In genomic region chr1:89024696-89025612, GRCm38 (mm10) we compare ENCODE assay signal across 17 mouse cellular contexts. TPM values are rescaled to one million over a fixed set of nuclear protein-coding genes. Genes with fewer than 3 reads are reported as not detected.
A peak's percentile ranks its signal among the peaks of the same experiment; 100 is the strongest.
DNase-seq lines count a peak whose midpoint lies in the region; ATAC-seq and TF ChIP-seq lines count a peak whose summit lies in the region.
"Had no signal": no experiment of that assay in that cellular context is flagged by ENCODE, and none has a peak within 500 bp of the region (broad histone marks: within the 10 kb centered on the region; RNA-seq: fewer than 3 reads in every experiment).

No protein-coding gene starts in this region.

- H3K9me3 ChIP-seq in heart, embryonic 16.5 days (replicated peaks; ENCODE audit: control insufficient read depth, low read length): no peaks in the 10 kb centered on the region
- H3K9me3 ChIP-seq in heart, embryonic 11.5 days (replicated peaks; ENCODE audit: control insufficient read depth, low read length): no peaks in the 10 kb centered on the region
- no peaks in the 10 kb centered on the region for H3K9me3 ChIP-seq in lung, postnatal 0 days (ENCODE audit: low read length)
- no peaks in the 10 kb centered on the region for H3K9me3 ChIP-seq in intestine, postnatal 0 days (ENCODE audit: control insufficient read depth)
- H3K9me3 ChIP-seq in stomach, embryonic 14.5 days (ENCODE audit: control insufficient read depth, low read depth, low read length): 0 out of 2 replicates have a peak, but pooled peaks cover 3% of the 10 kb centered on the region
- H3K9me3 ChIP-seq: forebrain, embryonic 13.5 days; liver, embryonic 15.5 days; midbrain, embryonic 12.5 days had no signal

- no peak for ATAC-seq in heart, embryonic 16.5 days (replicated peaks; ENCODE audit: extremely low read depth, insufficient read depth, low FRiP score)
- no peak for ATAC-seq in heart, embryonic 11.5 days (replicated peaks; ENCODE audit: insufficient number of reproducible peaks, low FRiP score, low TSS enrichment)
- peak; percentile 58 for ATAC-seq in lung, postnatal 0 days
- peak; percentile 57; the same call in 1 of the 2 replicates for ATAC-seq in intestine, postnatal 0 days
- ATAC-seq in stomach, embryonic 14.5 days (ENCODE audit: insufficient number of reproducible peaks, insufficient read depth, low FRiP score, low read depth): peak; percentile 80; the same call in 1 of the 2 replicates
- ATAC-seq in frontal cortex, adult (ENCODE audit: low TSS enrichment): no peak
- ATAC-seq: forebrain, embryonic 13.5 days; inflammation-experienced regulatory T-cells, adult 6 months had no signal

- TF ChIP-seq CTCF in lung, postnatal 0 days (IDR thresholded peaks at IDR 0.05): no peak
- TF ChIP-seq CTCF in intestine, postnatal 0 days (IDR thresholded peaks at IDR 0.05; ENCODE audit: low read depth): no peak

- no peaks in the 10 kb centered on the region for H3K36me3 ChIP-seq in heart, embryonic 16.5 days (ENCODE audit: control insufficient read depth, insufficient read depth)
- no peaks in the 10 kb centered on the region for H3K36me3 ChIP-seq in heart, embryonic 11.5 days (ENCODE audit: control insufficient read depth, insufficient read depth, low read length)
- H3K36me3 ChIP-seq in lung, postnatal 0 days (ENCODE audit: insufficient read depth, low read length): no peaks in the 10 kb centered on the region
- no peaks in the 10 kb centered on the region for H3K36me3 ChIP-seq in intestine, postnatal 0 days (ENCODE audit: control insufficient read depth, insufficient read depth)
- no peaks in the 10 kb centered on the region for H3K36me3 ChIP-seq in stomach, embryonic 14.5 days (ENCODE audit: control insufficient read depth, insufficient read depth, low read length)
- H3K36me3 ChIP-seq: G1E; liver, embryonic 15.5 days; midbrain, embryonic 12.5 days had no signal

- no peak overlapping the region for H3K4me3 ChIP-seq in heart, embryonic 16.5 days (ENCODE audit: low read length)
- no peak overlapping the region for H3K4me3 ChIP-seq in heart, embryonic 11.5 days (ENCODE audit: low read depth, low read length)
- no peak overlapping the region for H3K4me3 ChIP-seq in lung, postnatal 0 days (ENCODE audit: low read depth, low read length)
- H3K4me3 ChIP-seq in intestine, postnatal 0 days (ENCODE audit: low read depth, low read length): no peak overlapping the region
- H3K4me3 ChIP-seq in stomach, embryonic 14.5 days (ENCODE audit: low read depth, low read length): no peak overlapping the region
- H3K4me3 ChIP-seq: forebrain, embryonic 13.5 days; gastrocnemius, adult 2 months; liver, embryonic 15.5 days; midbrain, embryonic 12.5 days had no signal

- no peak overlapping the region for H3K4me2 ChIP-seq in heart, embryonic 16.5 days (ENCODE audit: low read depth, low read length)
- no peak overlapping the region for H3K4me2 ChIP-seq in heart, embryonic 11.5 days
- no peak overlapping the region for H3K4me2 ChIP-seq in lung, postnatal 0 days (replicated peaks; ENCODE audit: low read depth, low read length)
- H3K4me2 ChIP-seq in intestine, postnatal 0 days (replicated peaks; ENCODE audit: low read depth): peak overlapping the region; percentile 41; the same call in 1 of the 2 replicates
- no peak overlapping the region for H3K4me2 ChIP-seq in stomach, embryonic 14.5 days (replicated peaks; ENCODE audit: low read depth, low read length)
- H3K4me2 ChIP-seq: forebrain, embryonic 13.5 days; midbrain, embryonic 12.5 days had no signal

- 60% methylated on average over 9 of the region's 9 CpGs for WGBS in heart, embryonic 16.5 days
- 60% methylated on average over 9 of the region's 9 CpGs for WGBS in heart, embryonic 11.5 days (ENCODE audit: insufficient replicate concordance)
- 48% methylated on average over 9 of the region's 9 CpGs for WGBS in lung, postnatal 0 days
- WGBS in intestine, postnatal 0 days: 36% methylated on average over 9 of the region's 9 CpGs
- 29% methylated on average over 9 of the region's 9 CpGs for WGBS in stomach, embryonic 14.5 days

- peak; percentile 75 for DNase-seq in lung, postnatal 0 days (ENCODE audit: low spot score)
- DNase-seq in lung, adult 18-20 months: no peak
- DNase-seq in thymus, postnatal 14 days: no peak
- DNase-seq: cerebellum, adult 18-20 months; gastrocnemius, adult 2 months; heart, postnatal 4 days; left cerebral cortex, postnatal 4 days had no signal

- peak overlapping the region; percentile 27; the same call in 1 of the 2 replicates for H3K27ac ChIP-seq in heart, embryonic 16.5 days (ENCODE audit: low read length)
- H3K27ac ChIP-seq in heart, embryonic 11.5 days (ENCODE audit: low read depth, low read length): no peak overlapping the region
- H3K27ac ChIP-seq in lung, postnatal 0 days (ENCODE audit: low read length): no peak overlapping the region
- H3K27ac ChIP-seq in intestine, postnatal 0 days (ENCODE audit: low read depth, low read length): 0 out of 2 replicates have a peak overlapping the region, but pooled peaks have one; percentile 76
- peak overlapping the region; percentile 63; the same call in 1 of the 2 replicates for H3K27ac ChIP-seq in stomach, embryonic 14.5 days (ENCODE audit: low read length)
- H3K27ac ChIP-seq: forebrain, embryonic 13.5 days; gastrocnemius, adult 2 months; liver, embryonic 15.5 days; midbrain, embryonic 12.5 days had no signal

- no peak for TF ChIP-seq EP300 in lung, postnatal 0 days (IDR thresholded peaks at IDR 0.05)

- H3K4me1 ChIP-seq in heart, embryonic 16.5 days (ENCODE audit: control insufficient read depth, insufficient read depth, low read length): peaks cover 6% of the 10 kb centered on the region; the same call in 1 of the 2 replicates
- no peaks in the 10 kb centered on the region for H3K4me1 ChIP-seq in heart, embryonic 11.5 days (ENCODE audit: control insufficient read depth, insufficient read depth, low read length)
- H3K4me1 ChIP-seq in lung, postnatal 0 days (ENCODE audit: insufficient read depth, low read depth, low read length): no peaks in the 10 kb centered on the region
- peaks cover 6% of the 10 kb centered on the region for H3K4me1 ChIP-seq in intestine, postnatal 0 days (replicated peaks; ENCODE audit: control insufficient read depth, insufficient read depth, low read length)
- H3K4me1 ChIP-seq in stomach, embryonic 14.5 days (ENCODE audit: control insufficient read depth, insufficient read depth, low read length): peaks cover 23% of the 10 kb centered on the region
- H3K4me1 ChIP-seq: midbrain, embryonic 12.5 days had no signal

- H3K27me3 ChIP-seq in heart, embryonic 16.5 days (ENCODE audit: control insufficient read depth, insufficient read depth, low read length): no peaks in the 10 kb centered on the region
- no peaks in the 10 kb centered on the region for H3K27me3 ChIP-seq in heart, embryonic 11.5 days (ENCODE audit: control insufficient read depth, insufficient read depth, low read length)
- H3K27me3 ChIP-seq in lung, postnatal 0 days (replicated peaks; ENCODE audit: insufficient read depth, low read length): no peaks in the 10 kb centered on the region
- no peaks in the 10 kb centered on the region for H3K27me3 ChIP-seq in intestine, postnatal 0 days (replicated peaks; ENCODE audit: control insufficient read depth, insufficient read depth, low read length)
- H3K27me3 ChIP-seq in stomach, embryonic 14.5 days (ENCODE audit: control insufficient read depth, insufficient read depth, low read length): no peaks in the 10 kb centered on the region
- H3K27me3 ChIP-seq: forebrain, embryonic 13.5 days; liver, embryonic 15.5 days; midbrain, embryonic 12.5 days had no signal

- no peak overlapping the region for H3K9ac ChIP-seq in heart, embryonic 16.5 days (ENCODE audit: low read length)
- H3K9ac ChIP-seq in heart, embryonic 11.5 days (ENCODE audit: low read depth, low read length): no peak overlapping the region
- H3K9ac ChIP-seq in lung, postnatal 0 days (replicated peaks; ENCODE audit: low read depth): no peak overlapping the region
- no peak overlapping the region for H3K9ac ChIP-seq in intestine, postnatal 0 days (ENCODE audit: low read depth, low read length)
- no peak overlapping the region for H3K9ac ChIP-seq in stomach, embryonic 14.5 days (replicated peaks; ENCODE audit: low read depth, low read length)
- H3K9ac ChIP-seq: forebrain, embryonic 13.5 days; liver, embryonic 15.5 days; midbrain, embryonic 12.5 days had no signal

RNA-seq across cellular contexts. Expression of gene Sh3bp4, which starts 45.3 kb away (rescaled TPM):
- 19.2 and 25.0 TPM in 2 replicates for polyA plus RNA-seq in heart, embryonic 16.5 days (2015; fragmentation: Nextera tagmentation; extraction: Ambion mirVana)
- 15.3 and 25.2 TPM in 2 replicates for polyA plus RNA-seq in heart, embryonic 11.5 days (2014; fragmentation: Nextera tagmentation; extraction: Ambion mirVana)
- polyA plus RNA-seq in lung, postnatal 0 days (2015; fragmentation: Nextera tagmentation; extraction: Ambion mirVana): 18.9 and 22.0 TPM in 2 replicates
- polyA plus RNA-seq in intestine, postnatal 0 days (2015; fragmentation: Nextera tagmentation; extraction: Ambion mirVana): 6.1 and 6.2 TPM in 2 replicates
- 22.4 and 24.3 TPM in 2 replicates for polyA plus RNA-seq in stomach, embryonic 14.5 days (2014; fragmentation: Nextera tagmentation; extraction: Ambion mirVana)
- polyA plus RNA-seq: G1E had no signal

Comparison
In these comparisons a context has a peak if more than half of its experiments do, and no peak if none do; other contexts are left out.
1. H3K27ac ChIP-seq: peak in heart, embryonic 16.5 days (single experiment), intestine, postnatal 0 days (single experiment) and stomach, embryonic 14.5 days (single experiment); none in heart, embryonic 11.5 days (single experiment) and lung, postnatal 0 days (single experiment).
2. ATAC-seq: peak in lung, postnatal 0 days (single experiment), intestine, postnatal 0 days (single experiment) and stomach, embryonic 14.5 days (single experiment); none in heart, embryonic 16.5 days (single experiment), heart, embryonic 11.5 days (single experiment) and frontal cortex, adult (single experiment).